Mouse (Mus musculus) intestine, embryonic 14.5 days (tissue): ENCODE data around the gene Plxdc1. TPM values are rescaled to one million over a fixed set of nuclear protein-coding genes. Genes with fewer than 3 reads are reported as not detected.

Experiments
- ATAC-seq: fragments of 200-750 bp; cut with Nextera tagmentation; replicated peaks from 2 replicates; pipeline ENCODE4 v1.8.0; 2017; ENCODE audit warnings: low read depth, moderate number of reproducible peaks, moderate TSS enrichment, moderate library complexity; ENCODE audit not compliant: low FRiP score, low TSS enrichment
- DNase-seq: peaks from one replicate; pipeline ENCODE4 v3.0.0-alpha.2; 2018; ENCODE audit warnings: low spot score
- H3K27ac ChIP-seq: fragments of 300-500 bp; sonication (generic); 2 replicates; pipeline ENCODE4 v1.5.1; 2014; ENCODE audit warnings: low read depth, mild to moderate bottlenecking, control low read depth
- H3K27me3 ChIP-seq: fragments of 300-500 bp; sonication (generic); replicated peaks from 2 replicates; pipeline ENCODE4 v1.6.1; 2014; ENCODE audit warnings: low read length, control low read depth; ENCODE audit not compliant: control insufficient read depth, insufficient read depth
- H3K36me3 ChIP-seq: fragments of 300-500 bp; sonication (generic); 2 replicates; pipeline ENCODE4 v1.6.1; 2014; ENCODE audit warnings: low read length, control low read depth; ENCODE audit not compliant: control insufficient read depth, insufficient read depth
- H3K4me1 ChIP-seq: fragments of 300-500 bp; sonication (generic); replicated peaks from 2 replicates; pipeline ENCODE4 v1.6.1; 2014; ENCODE audit warnings: low read length, control low read depth, mixed read lengths; ENCODE audit not compliant: control insufficient read depth, insufficient read depth
- H3K4me2 ChIP-seq: fragments of 300-500 bp; sonication (generic); 2 replicates; pipeline ENCODE4 v1.6.1; 2014; ENCODE audit warnings: low read length
- H3K4me3 ChIP-seq: fragments of 300-500 bp; sonication (generic); 2 replicates; pipeline ENCODE4 v1.5.1; 2014; ENCODE audit warnings: low read depth, low read length, control low read depth, mixed read lengths
- H3K9ac ChIP-seq: fragments of 300-500 bp; sonication (generic); 2 replicates; pipeline ENCODE4 v1.6.1; 2014; ENCODE audit warnings: mild to moderate bottlenecking, low read length
- H3K9me3 ChIP-seq: fragments of 300-500 bp; sonication (generic); 2 replicates; pipeline ENCODE4 v1.6.1; 2016; ENCODE audit warnings: low read length, control low read depth; ENCODE audit not compliant: control insufficient read depth
- WGBS: fragments of 180-500 bp; shearing (Covaris S2); extraction: QIAGEN DNeasy Blood & Tissue Kit; methylation state at CpG from one replicate; pipeline ENCODE4 v1.1.7; 2014; 5-methylcytosine and 5-hydroxymethylcytosine counted together
- polyA plus RNA-seq: library from polyadenylated mRNA; unstranded; fragments of >200 nt; fragmentation: Nextera tagmentation; extraction: Ambion mirVana; gene quantifications from 2 replicates; pipeline ENCODE4 v1.2.1, GENCODE M21; 2014

Plxdc1 gene
- polyA plus RNA-seq, 1 experiment from 2014 or later, result 0.30 TPM

DNA sequence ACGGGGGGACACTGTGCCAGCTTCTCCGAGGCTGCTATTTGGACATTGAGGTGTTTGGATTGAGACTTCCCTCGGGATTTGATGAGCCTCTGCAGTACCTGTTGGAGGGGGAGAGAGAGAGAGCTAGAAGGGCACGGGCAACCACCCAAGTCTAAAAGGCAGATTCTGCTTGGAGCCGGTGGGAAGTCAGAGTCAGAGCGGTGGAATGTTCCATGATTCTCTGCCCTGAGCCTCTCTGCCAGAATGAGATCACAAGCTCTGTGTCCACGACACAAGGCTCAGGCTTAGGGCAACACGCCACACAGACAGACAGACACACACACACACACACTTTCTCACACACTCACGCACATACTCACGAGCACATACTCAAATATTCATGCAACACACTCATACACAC lies 19.4 kb upstream of the Plxdc1 start:
- Histone ChIP-seq H3K27me3 (0 out of 2 replicates have a peak, but pooled peaks cover 14% of the 10 kb centered on the region), H3K4me1 (no peaks in the 10 kb centered on the region), H3K4me3 (no peak overlapping the region), H3K9ac (no peak overlapping the region), H3K9me3 (no peaks in the 10 kb centered on the region), H3K36me3 (peaks cover 32% of the 10 kb centered on the region), H3K27ac (no peak overlapping the region), H3K4me2 (no peak overlapping the region)
- 86% methylated on average over 10 of the region's 10 CpGs for WGBS
- ATAC-seq, result no peak
- no peak for DNase-seq

- DNase-seq, result no peak
Measured at GRCm38 (mm10) chr11:98005076-98005475, 18.8 kb upstream of the Plxdc1 start.

DNA sequence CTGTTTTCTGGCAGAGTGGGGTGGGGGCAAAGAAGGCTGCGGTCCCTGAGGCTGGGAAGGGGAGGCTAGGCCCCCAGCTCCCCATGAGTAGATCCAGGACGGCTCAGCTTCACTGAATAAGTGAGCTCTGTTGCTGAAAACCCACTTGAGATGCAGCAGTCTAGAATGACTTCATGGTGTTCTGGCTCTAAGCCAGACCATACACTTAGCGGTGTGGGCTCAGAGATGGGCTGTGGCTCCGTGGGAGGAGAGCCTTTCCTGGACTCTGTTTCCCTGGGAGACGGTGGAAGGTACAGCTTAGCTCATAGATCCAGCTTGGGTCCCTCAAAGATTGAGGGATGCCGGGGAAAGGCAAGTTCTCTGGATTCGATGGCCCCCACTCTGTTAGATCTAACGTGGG lies 17.9 kb upstream of the Plxdc1 start:
- Histone ChIP-seq H3K27me3 (peaks cover 16% of the 10 kb centered on the region; the same call in 1 of the 2 replicates), H3K4me2 (no peak overlapping the region), H3K4me1 (no peaks in the 10 kb centered on the region), H3K36me3 (peaks cover 25% of the 10 kb centered on the region), H3K9me3 (no peaks in the 10 kb centered on the region), H3K4me3 (no peak overlapping the region), H3K9ac (no peak overlapping the region), H3K27ac (no peak overlapping the region)
- DNase-seq (no peak), ATAC-seq (no peak)
- 66% methylated on average over 8 of the region's 8 CpGs for WGBS

More at GRCm38 (mm10) chr11:98005076-98005475, 18.8 kb upstream of the Plxdc1 start:
- Histone ChIP-seq H3K9ac (no peak overlapping the region), H3K9me3 (no peaks in the 10 kb centered on the region), H3K36me3 (peaks cover 32% of the 10 kb centered on the region), H3K27me3 (peaks cover 16% of the 10 kb centered on the region; the same call in 1 of the 2 replicates), H3K4me2 (no peak overlapping the region), H3K4me1 (no peaks in the 10 kb centered on the region), H3K27ac (no peak overlapping the region), H3K4me3 (no peak overlapping the region)
- peak; percentile 28; the same call in 1 of the 2 replicates for ATAC-seq
- WGBS, result 45% methylated on average over 13 of the region's 13 CpGs

DNA sequence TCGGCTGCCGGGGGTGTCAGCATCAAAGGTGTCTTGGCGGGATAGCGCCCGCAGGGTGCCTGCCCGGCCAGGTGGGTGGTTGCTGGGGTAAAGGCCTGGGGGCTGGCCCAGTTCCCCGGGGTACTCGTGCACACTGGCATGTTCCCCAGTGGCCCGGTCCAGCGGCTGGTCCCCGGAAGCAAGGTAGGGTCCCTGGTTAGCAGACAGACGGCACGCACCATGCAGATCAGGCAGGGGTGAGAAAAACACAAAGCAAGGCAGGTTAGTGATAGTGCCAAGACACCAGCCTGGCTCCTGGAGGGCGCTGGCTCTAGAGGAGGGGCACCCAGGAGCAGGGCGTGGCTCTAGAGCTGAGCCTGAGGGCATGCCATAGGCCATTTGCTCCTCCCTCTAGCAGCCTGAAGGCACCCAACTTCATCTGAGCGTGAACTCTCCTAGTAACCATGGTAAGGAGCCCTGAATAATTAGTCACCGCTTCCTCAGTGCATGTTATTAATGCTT lies 17.0 kb upstream of the Plxdc1 start:
- ATAC-seq (no peak), DNase-seq (no peak)
- Histone ChIP-seq H3K36me3 (peaks cover 23% of the 10 kb centered on the region), H3K9me3 (no peaks in the 10 kb centered on the region), H3K4me3 (no peak overlapping the region), H3K27me3 (peaks cover 16% of the 10 kb centered on the region; the same call in 1 of the 2 replicates), H3K27ac (no peak overlapping the region), H3K9ac (no peak overlapping the region), H3K4me1 (no peaks in the 10 kb centered on the region), H3K4me2 (peak overlapping the region; percentile 32; the same call in 1 of the 2 replicates)
- WGBS, result 48% methylated on average over 17 of the region's 17 CpGs

GRCm38 (mm10) chr11:98002627-98003026 lies 16.4 kb upstream of the Plxdc1 start:
- Histone ChIP-seq H3K9ac (no peak overlapping the region), H3K36me3 (peaks cover 20% of the 10 kb centered on the region), H3K27ac (no peak overlapping the region), H3K9me3 (no peaks in the 10 kb centered on the region), H3K4me2 (peak overlapping the region; percentile 32; the same call in 1 of the 2 replicates), H3K27me3 (peaks cover 16% of the 10 kb centered on the region; the same call in 1 of the 2 replicates), H3K4me3 (no peak overlapping the region; the same call in 1 of the 2 replicates), H3K4me1 (no peaks in the 10 kb centered on the region)
- ATAC-seq (no peak), DNase-seq (peak; percentile 89)
- WGBS, result 15% methylated on average over 12 of the region's 12 CpGs

DNA sequence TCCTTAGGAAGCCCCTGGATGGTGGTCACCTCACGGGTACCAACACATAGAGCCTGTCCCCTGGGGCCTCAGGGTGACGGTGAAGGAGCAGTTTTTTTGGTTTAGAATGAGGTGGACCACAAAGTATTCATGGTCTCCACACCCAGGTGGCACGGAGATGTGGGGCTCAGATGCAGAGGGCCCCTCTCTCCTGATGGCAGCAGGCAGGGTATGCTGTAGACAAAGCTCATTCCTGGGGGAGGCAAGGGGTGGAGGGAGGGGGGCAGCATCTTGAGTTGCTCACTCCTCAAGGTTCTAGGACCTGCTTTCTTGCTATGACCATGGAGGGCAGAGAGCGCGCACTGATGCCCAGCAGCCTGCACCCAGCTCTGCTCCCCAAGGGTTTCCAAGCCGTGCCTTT lies 15.7 kb upstream of the Plxdc1 start:
- Histone ChIP-seq H3K9me3 (no peaks in the 10 kb centered on the region), H3K36me3 (peaks cover 14% of the 10 kb centered on the region; the same call in 1 of the 2 replicates), H3K4me1 (no peaks in the 10 kb centered on the region), H3K27me3 (peaks cover 16% of the 10 kb centered on the region; the same call in 1 of the 2 replicates), H3K4me2 (no peak overlapping the region), H3K27ac (no peak overlapping the region), H3K4me3 (no peak overlapping the region), H3K9ac (no peak overlapping the region)
- 51% methylated on average over 6 of the region's 6 CpGs for WGBS
- DNase-seq, result no peak
- no peak for ATAC-seq

DNA sequence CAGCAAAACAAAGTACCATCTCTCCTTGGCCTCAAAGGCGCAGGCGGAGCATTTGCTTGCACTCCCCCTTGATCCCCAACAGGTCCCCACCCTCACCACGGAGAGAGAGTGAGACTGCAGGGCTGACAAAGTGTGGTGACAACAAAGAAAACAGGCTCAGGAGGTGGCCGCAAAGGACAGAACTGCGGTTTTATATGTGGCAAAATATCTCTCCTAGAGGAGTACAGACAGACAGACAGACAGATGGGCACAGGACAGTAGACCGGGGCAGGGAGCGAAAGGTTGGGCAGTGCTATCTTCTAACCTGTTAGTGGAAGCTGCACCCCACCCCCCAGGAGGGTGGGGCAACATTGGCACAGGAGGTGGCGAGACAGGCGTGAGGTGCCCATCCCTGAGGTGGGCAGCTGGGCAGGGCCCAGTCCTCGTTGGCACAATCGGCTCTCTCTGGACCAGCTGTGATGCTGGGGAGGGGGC lies 15.1 kb upstream of the Plxdc1 start:
- DNase-seq (no peak), ATAC-seq (no peak)
- peaks cover 16% of the 10 kb centered on the region; the same call in 1 of the 2 replicates for H3K27me3 ChIP-seq
- H3K9ac ChIP-seq, result no peak overlapping the region
- H3K4me2 ChIP-seq, result no peak overlapping the region
- no peaks in the 10 kb centered on the region for H3K9me3 ChIP-seq
- H3K36me3 ChIP-seq, result 0 out of 2 replicates have a peak, but pooled peaks cover 12% of the 10 kb centered on the region
- no peaks in the 10 kb centered on the region for H3K4me1 ChIP-seq
- no peak overlapping the region for H3K4me3 ChIP-seq
- 37% methylated on average over 11 of the region's 11 CpGs for WGBS
- H3K27ac ChIP-seq, result no peak overlapping the region

- H3K27me3 ChIP-seq, result peaks cover 16% of the 10 kb centered on the region; the same call in 1 of the 2 replicates
- H3K36me3 ChIP-seq, result 0 out of 2 replicates have a peak, but pooled peaks cover 12% of the 10 kb centered on the region
- no peak overlapping the region for H3K9ac ChIP-seq
- no peaks in the 10 kb centered on the region for H3K9me3 ChIP-seq
- DNase-seq (no peak), ATAC-seq (no peak)
- no peaks in the 10 kb centered on the region for H3K4me1 ChIP-seq
- no peak overlapping the region for H3K4me3 ChIP-seq
- WGBS, result 22% methylated on average over 7 of the region's 7 CpGs
- no peak overlapping the region for H3K27ac ChIP-seq
- H3K4me2 ChIP-seq, result no peak overlapping the region
Measured at GRCm38 (mm10) chr11:98000378-98001140, 14.3 kb upstream of the Plxdc1 start.
